Mouse (Mus musculus) midbrain, postnatal 0 days (tissue): Measurements from ENCODE around the gene Pde9a. TPM values are rescaled to one million over a fixed set of nuclear protein-coding genes. Genes with fewer than 3 reads are reported as not detected.
A peak's percentile ranks its signal among the peaks of the same experiment; 100 is the strongest.

ENCODE experiments used
- ATAC-seq: fragments of 200-750 bp; cut with Nextera tagmentation; 2 replicates; pipeline ENCODE4 v1.8.0; 2017; ENCODE audit warnings: moderate number of reproducible peaks, mild to moderate bottlenecking, moderate TSS enrichment, moderate library complexity; ENCODE audit not compliant: low FRiP score
- DNase-seq: peaks from one replicate; pipeline ENCODE4 v3.0.0-alpha.2; 2015; ENCODE audit warnings: low spot score
- H3K27ac ChIP-seq: fragments of 300-500 bp; sonication (generic); 2 replicates; pipeline ENCODE4 v1.5.1; 2014; ENCODE audit warnings: low read depth, mild to moderate bottlenecking, low read length, mixed read lengths
- H3K27me3 ChIP-seq: fragments of 300-500 bp; sonication (generic); 2 replicates; pipeline ENCODE4 v1.6.1; 2014; ENCODE audit warnings: low read length, control low read depth, mixed read lengths; ENCODE audit not compliant: insufficient read depth
- H3K36me3 ChIP-seq: fragments of 300-500 bp; sonication (generic); 2 replicates; pipeline ENCODE4 v1.6.1; 2014; ENCODE audit warnings: low read length, control low read depth, mixed read lengths; ENCODE audit not compliant: insufficient read depth
- H3K4me1 ChIP-seq: fragments of 300-500 bp; sonication (generic); 2 replicates; pipeline ENCODE4 v1.6.1; 2014; ENCODE audit warnings: mild to moderate bottlenecking, control low read depth, antibody characterized with exemption, low read length, mixed read lengths; ENCODE audit not compliant: insufficient read depth
- H3K4me2 ChIP-seq: fragments of 300-500 bp; sonication (generic); 2 replicates; pipeline ENCODE4 v1.6.1; 2014; ENCODE audit warnings: low read depth, mild to moderate bottlenecking, low read length, mixed read lengths; ENCODE audit not compliant: poor library complexity, severe bottlenecking
- H3K4me3 ChIP-seq: fragments of 300-500 bp; sonication (generic); 2 replicates; pipeline ENCODE4 v1.5.1; 2014; ENCODE audit warnings: low read depth, mild to moderate bottlenecking, low read length, moderate library complexity
- H3K9ac ChIP-seq: fragments of 300-500 bp; sonication (generic); replicated peaks from 2 replicates; pipeline ENCODE4 v1.6.1; 2014; ENCODE audit warnings: mild to moderate bottlenecking, low read length, moderate library complexity, mixed read lengths; ENCODE audit not compliant: poor library complexity, severe bottlenecking
- H3K9me3 ChIP-seq: fragments of 300-500 bp; sonication (generic); 2 replicates; pipeline ENCODE4 v1.6.1; 2016; ENCODE audit warnings: low read length, control low read depth
- CTCF ChIP-seq: IDR thresholded peaks from 2 replicates; pipeline ENCODE4 v1.5.1; 2016; ENCODE audit warnings: antibody characterized with exemption, mild to moderate bottlenecking
- WGBS: fragments of 180-500 bp; shearing (Covaris S2); extraction: QIAGEN DNeasy Blood & Tissue Kit; methylation state at CpG from one replicate; pipeline ENCODE4 v1.1.7; 2014; 5-methylcytosine and 5-hydroxymethylcytosine counted together
- polyA plus RNA-seq: library from polyadenylated mRNA; unstranded; fragments of >200 nt; fragmentation: Nextera tagmentation; extraction: Ambion mirVana; gene quantifications from 2 replicates; pipeline ENCODE4 v1.2.1, GENCODE M21; 2015
- total RNA-seq: library from RNA; depleted of rRNA; stranded (reverse); fragments of >200 nt; gene quantifications from 2 replicates; pipeline ENCODE4 v1.2.3, GENCODE M21; 2014

The Pde9a gene
- total and polyA plus RNA-seq, 2 experiments from 2014 or later, result 32.2 to 40.2 TPM

GRCm38 (mm10) chr17:31487433-31488060, 101.5 kb downstream of the Pde9a start:
- no peak for DNase-seq
- ATAC-seq, result no peak
- Histone ChIP-seq H3K27ac (peak overlapping the region; percentile 26), H3K9ac (no peak overlapping the region), H3K36me3 (no peaks in the 10 kb centered on the region), H3K9me3 (no peaks in the 10 kb centered on the region), H3K4me3 (no peak overlapping the region), H3K4me2 (no peak overlapping the region), H3K4me1 (peaks cover 4% of the 10 kb centered on the region), H3K27me3 (no peaks in the 10 kb centered on the region)
- WGBS, result 24% methylated on average over 6 of the region's 6 CpGs
- TF ChIP-seq CTCF, result no peak

- Histone ChIP-seq H3K4me2 (no peak overlapping the region), H3K36me3 (peaks cover 12% of the 10 kb centered on the region), H3K4me1 (peaks cover 4% of the 10 kb centered on the region), H3K9ac (no peak overlapping the region; the same call in 1 of the 2 replicates), H3K27ac (no peak overlapping the region), H3K4me3 (no peak overlapping the region), H3K27me3 (no peaks in the 10 kb centered on the region), H3K9me3 (no peaks in the 10 kb centered on the region)
- ATAC-seq (no peak), DNase-seq (no peak)
- no peak for TF ChIP-seq CTCF
Observed at GRCm38 (mm10) chr17:31491355-31491754, 105.3 kb downstream of the Pde9a start.

- Histone ChIP-seq H3K27ac (no peak overlapping the region), H3K4me2 (no peak overlapping the region), H3K36me3 (peaks cover 19% of the 10 kb centered on the region), H3K9ac (no peak overlapping the region), H3K9me3 (no peaks in the 10 kb centered on the region), H3K4me3 (no peak overlapping the region), H3K4me1 (no peaks in the 10 kb centered on the region), H3K27me3 (no peaks in the 10 kb centered on the region)
- peak; percentile 67; the same call in 1 of the 2 replicates for ATAC-seq
- TF ChIP-seq CTCF, result peak; percentile 100
- WGBS, result 0% methylated on average over 2 of the region's 2 CpGs
- DNase-seq, result peak; percentile 95
Observed at GRCm38 (mm10) chr17:31492416-31492815, 106.4 kb downstream of the Pde9a start.

GRCm38 (mm10) chr17:31494989-31495388, 109.0 kb downstream of the Pde9a start:
- no peaks in the 10 kb centered on the region for H3K27me3 ChIP-seq
- ATAC-seq (no peak), DNase-seq (no peak)
- no peak for TF ChIP-seq CTCF
- no peaks in the 10 kb centered on the region for H3K4me1 ChIP-seq
- H3K36me3 ChIP-seq, result peaks cover 39% of the 10 kb centered on the region
- no peak overlapping the region for H3K9ac ChIP-seq
- WGBS, result 83% methylated on average over 1 of the region's 1 CpGs
- no peak overlapping the region for H3K4me3 ChIP-seq
- H3K27ac ChIP-seq, result no peak overlapping the region
- H3K4me2 ChIP-seq, result no peak overlapping the region
- H3K9me3 ChIP-seq, result no peaks in the 10 kb centered on the region

GRCm38 (mm10) chr17:31497726-31498125, 111.7 kb downstream of the Pde9a start:
- Histone ChIP-seq H3K36me3 (peaks cover 57% of the 10 kb centered on the region), H3K27ac (no peak overlapping the region), H3K4me2 (no peak overlapping the region), H3K4me1 (no peaks in the 10 kb centered on the region), H3K4me3 (no peak overlapping the region), H3K9me3 (no peaks in the 10 kb centered on the region), H3K9ac (no peak overlapping the region), H3K27me3 (no peaks in the 10 kb centered on the region)
- ATAC-seq (no peak), DNase-seq (no peak)
- 92% methylated on average over 6 of the region's 6 CpGs for WGBS
- TF ChIP-seq CTCF, result no peak

GRCm38 (mm10) chr17:31499725-31500124, 113.7 kb downstream of the Pde9a start:
- Histone ChIP-seq H3K4me3 (no peak overlapping the region), H3K36me3 (peaks cover 68% of the 10 kb centered on the region), H3K9me3 (no peaks in the 10 kb centered on the region), H3K27ac (no peak overlapping the region), H3K4me2 (no peak overlapping the region), H3K9ac (0 out of 2 replicates have a peak overlapping the region, but pooled peaks have one; percentile 24), H3K27me3 (no peaks in the 10 kb centered on the region), H3K4me1 (no peaks in the 10 kb centered on the region)
- no peak for DNase-seq
- TF ChIP-seq CTCF, result no peak
- WGBS, result 97% methylated on average over 12 of the region's 12 CpGs
- no peak for ATAC-seq
